Mouse (Mus musculus) CD4-positive, CD25-positive, alpha-beta regulatory T cell, adult 4 months (primary cell): Measurements from ENCODE around the gene Mvb12b. TPM values are rescaled to one million over a fixed set of nuclear protein-coding genes. Genes with fewer than 3 reads are reported as not detected.
A peak's percentile ranks its signal among the peaks of the same experiment; 100 is the strongest.

ENCODE experiments used
- ATAC-seq: one replicate; pipeline ENCODE4 v1.8.0; 2017
- polyA plus RNA-seq, 2 experiments: library from polyadenylated mRNA; unstranded; fragments of 100-300 nt; shearing (Covaris generic); gene quantifications; one replicate each; pipeline ENCODE4 v1.2.1; 2017

Mvb12b gene
- polyA plus RNA-seq, 2 experiments from 2014 or later: 1.7 to 2.7 TPM

DNA sequence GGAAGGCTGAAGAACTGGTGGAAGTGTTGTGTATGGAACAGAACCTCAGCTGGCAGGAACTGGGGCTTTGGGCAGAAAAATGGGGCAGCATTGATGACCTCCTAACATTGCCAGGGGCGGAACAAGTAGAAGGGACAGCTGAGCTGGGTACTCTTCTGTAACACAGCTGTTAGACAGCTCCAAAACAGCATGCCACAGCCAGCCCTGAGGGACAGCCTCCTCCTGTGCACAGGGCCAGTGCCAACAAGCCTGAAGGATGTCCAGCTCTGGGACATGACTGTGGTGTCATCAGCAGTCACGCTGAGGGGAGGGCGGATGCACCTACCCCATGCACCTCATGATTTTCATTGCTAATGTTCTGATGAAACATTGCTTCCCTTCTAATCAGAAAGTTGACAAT is 78.7 kb downstream of the Mvb12b start:
- ATAC-seq: no peak

GRCm38 (mm10) chr2:33808032-33808431 is 79.7 kb downstream of the Mvb12b start:
- no peak for ATAC-seq

DNA sequence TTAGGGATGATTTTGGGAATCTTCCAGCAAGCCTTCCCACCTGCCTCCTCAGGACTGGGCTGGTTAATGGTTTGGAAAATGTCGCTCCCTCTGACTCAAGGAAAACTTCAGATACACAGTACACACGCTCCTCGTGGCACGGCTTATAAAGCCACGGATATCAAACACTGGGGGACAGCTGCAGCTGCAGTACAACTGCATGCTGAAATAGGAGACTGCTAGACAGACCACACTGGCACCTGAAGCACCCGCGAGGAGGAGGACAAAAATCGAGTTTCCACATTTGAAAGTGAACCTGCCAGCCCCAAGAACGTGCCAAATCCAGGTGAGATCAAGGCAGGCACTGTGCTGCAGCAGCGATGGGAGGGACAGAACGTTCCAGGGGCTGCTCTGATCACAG is 82.1 kb downstream of the Mvb12b start:
- ATAC-seq: no peak

- peak; percentile 47 for ATAC-seq
Measured at GRCm38 (mm10) chr2:33803717-33804214, 84.0 kb downstream of the Mvb12b start.

- no peak for ATAC-seq
Measured at GRCm38 (mm10) chr2:33803083-33803615, 84.6 kb downstream of the Mvb12b start.

GRCm38 (mm10) chr2:33801760-33802159 is 86.0 kb downstream of the Mvb12b start:
- no peak for ATAC-seq

DNA sequence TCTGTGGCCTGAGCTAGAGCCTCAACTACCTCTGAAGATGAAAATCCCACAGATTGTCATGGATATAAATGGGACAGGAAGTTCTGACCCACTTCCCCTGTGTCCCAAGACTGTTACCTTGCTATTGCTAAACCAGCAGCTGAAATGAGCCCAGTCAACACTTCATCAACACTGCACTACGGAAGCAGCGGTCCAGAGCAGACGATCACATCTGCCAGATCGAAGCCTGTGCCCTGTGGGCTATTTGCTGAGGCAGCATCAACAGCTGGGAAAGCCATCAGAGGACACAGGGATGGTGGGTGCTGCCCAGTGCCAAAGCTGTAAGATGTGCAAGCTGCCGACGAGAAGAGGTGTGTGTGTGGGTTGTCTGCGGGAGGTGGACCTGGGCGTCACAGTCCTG is 86.4 kb downstream of the Mvb12b start:
- ATAC-seq: no peak

GRCm38 (mm10) chr2:33800221-33800620 is 87.5 kb downstream of the Mvb12b start:
- no peak for ATAC-seq

GRCm38 (mm10) chr2:33795716-33796472 is 91.9 kb downstream of the Mvb12b start:
- no peak for ATAC-seq

GRCm38 (mm10) chr2:33795001-33795580 is 92.7 kb downstream of the Mvb12b start:
- ATAC-seq: no peak

DNA sequence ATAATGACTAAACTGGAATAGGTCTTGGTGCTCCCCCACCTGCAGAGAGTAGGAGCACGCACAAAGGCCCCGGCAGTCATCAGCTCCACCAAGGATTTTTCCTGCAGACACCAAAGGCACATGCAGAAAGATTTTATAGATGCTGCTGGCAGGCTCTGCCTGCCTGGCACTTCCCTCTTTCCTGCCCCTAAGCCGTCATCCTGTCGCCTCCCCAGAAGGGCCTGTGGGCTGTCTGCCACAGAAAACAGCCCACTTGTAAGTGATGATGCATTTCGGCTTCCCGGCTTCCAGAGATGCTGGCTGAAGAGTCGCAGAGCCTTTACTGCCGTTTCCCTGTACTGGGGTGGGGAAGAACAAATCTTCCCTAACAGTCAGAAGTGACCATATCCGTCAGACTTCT is 93.3 kb downstream of the Mvb12b start:
- ATAC-seq: no peak

DNA sequence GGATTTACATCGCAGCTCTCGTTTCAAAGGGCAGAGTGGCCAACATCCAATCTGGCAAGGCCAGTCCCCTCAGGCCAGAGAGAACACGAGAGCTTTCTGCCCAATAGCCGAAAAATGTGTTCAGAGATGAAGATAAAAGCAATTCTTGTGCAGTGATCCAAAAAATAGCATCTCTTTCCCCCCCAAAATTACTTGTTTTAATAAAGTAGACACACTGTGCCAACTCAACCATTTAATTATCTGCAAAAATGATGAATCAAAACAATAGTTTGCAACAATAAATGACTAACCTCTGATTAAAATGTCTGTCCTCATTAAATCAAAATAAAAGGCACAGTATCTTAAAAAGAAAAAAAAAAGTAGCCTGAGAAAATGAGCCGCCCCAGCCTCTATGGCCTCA is 97.4 kb downstream of the Mvb12b start:
- no peak for ATAC-seq

GRCm38 (mm10) chr2:33789732-33790131 is 98.0 kb downstream of the Mvb12b start:
- no peak for ATAC-seq

DNA sequence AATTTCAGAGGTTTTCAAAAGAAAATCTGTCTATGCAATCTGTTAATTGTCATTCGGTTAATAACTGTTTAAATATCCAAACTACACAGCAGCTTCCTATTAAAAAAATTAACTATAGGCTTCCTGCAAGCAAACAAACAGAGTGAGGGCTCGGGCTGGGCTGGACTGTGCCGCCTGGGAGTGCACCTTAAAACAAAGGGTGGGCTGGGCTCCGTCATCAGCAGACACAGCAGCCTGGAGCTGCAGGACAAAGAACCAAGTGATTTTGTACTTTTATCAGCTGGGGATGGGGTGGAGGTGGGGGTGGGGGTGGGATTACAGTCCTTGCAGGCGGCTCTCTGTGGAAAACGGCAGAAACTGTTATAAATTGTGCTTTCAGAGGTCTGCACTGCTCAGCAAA is 98.5 kb downstream of the Mvb12b start:
- ATAC-seq: no peak

- no peak for ATAC-seq
Measured at GRCm38 (mm10) chr2:33788851-33789250, 98.9 kb downstream of the Mvb12b start.

DNA sequence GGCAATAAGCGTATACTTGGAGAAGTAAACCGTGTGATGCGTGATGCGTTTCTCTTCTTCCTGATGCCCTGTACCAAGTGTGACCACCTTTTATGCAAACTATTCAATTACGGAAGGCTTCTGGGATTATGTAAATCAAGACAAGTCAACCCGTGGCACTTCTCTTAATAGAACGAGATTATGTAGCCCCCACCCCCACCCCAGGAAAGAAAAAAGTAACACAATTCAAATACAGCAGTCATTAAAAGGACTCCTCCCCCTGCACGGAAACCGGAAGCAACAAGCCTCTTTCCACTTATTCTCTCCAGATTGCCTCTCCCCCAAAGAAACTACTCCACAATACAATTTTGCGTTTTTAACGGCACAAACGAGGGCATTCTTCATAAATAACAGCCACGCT is 99.6 kb downstream of the Mvb12b start:
- no peak for ATAC-seq

GRCm38 (mm10) chr2:33786064-33786463 is 101.7 kb downstream of the Mvb12b start:
- no peak for ATAC-seq

DNA sequence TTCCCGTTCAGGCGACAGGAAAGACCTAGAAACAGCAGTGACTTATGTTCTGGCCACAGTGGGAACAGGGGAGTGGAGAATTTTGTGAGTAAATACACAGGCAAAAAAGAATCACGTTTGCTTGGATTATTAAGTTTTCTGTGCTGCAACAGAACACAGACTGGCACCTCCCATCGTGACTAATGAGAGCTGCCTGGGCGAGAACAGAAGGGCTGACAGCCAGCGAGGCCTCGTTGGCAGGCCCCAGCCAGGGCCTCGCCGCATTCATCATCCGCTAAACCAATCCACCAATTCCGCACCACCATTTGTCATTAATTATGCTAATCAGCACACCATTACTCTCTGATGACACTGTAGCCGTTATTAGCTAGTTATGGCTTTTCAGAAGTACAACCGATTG is 102.2 kb downstream of the Mvb12b start:
- no peak for ATAC-seq

GRCm38 (mm10) chr2:33784721-33785120 is 103.0 kb downstream of the Mvb12b start:
- ATAC-seq: no peak

- no peak for ATAC-seq
Measured at GRCm38 (mm10) chr2:33783419-33783818, 104.3 kb downstream of the Mvb12b start.

DNA sequence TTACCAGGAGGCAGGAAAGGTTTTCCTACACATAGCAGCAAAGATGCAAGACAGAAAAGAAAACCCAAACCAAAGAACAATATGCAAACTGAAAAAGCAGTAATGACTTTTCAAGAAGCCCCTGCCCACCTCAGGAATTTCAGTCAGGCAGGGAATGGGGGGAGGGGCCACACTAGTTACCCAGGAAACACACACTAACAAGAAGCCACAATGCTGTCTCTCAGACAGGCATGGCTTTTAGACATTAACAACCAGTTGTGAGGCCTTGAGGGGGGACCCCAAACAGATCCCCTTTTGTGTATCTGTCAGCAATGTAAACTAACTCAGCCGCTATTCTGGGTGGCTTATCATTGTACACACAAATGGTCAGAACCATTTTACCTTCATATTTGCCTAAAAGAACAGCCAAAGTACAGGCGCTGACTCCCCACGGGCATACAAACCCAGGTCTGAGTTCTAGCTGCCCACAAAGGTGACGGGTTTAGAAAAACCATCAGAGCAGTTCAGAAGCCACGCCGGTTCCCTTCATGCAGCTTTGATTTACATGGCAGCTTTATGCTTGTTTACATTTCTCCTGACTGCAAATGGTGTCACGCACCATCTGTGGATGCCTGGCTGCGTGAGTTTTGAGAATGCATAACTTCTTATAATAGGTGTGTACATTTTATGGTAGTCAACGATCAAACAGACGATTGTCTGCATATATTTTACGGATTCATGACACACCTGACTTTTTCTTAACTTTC is 105.9 kb downstream of the Mvb12b start:
- no peak for ATAC-seq

DNA sequence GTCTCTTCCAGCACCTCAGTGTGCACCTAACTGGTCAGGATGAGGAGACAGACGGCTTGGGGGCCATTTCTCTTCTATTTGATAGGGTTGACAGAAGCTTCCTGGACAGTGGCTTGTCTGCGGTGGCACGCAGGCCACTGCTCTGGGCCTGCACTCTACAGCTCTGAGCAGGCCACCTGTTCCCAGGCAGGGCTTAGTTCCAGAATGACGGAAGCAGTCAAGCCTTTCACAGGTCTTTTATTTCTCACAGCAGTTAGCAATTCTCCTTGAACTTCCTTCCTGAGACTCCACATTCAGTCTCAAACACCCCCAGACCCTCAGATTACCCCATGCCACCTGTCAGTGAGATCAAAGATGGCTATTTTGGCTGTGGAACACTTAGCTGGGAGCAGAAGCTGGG is 109.3 kb downstream of the Mvb12b start:
- ATAC-seq: no peak

GRCm38 (mm10) chr2:33777051-33777450 is 110.7 kb downstream of the Mvb12b start:
- ATAC-seq: no peak
